Mouse (Mus musculus) midbrain, embryonic 13.5 days (tissue): ENCODE data around the gene Gm12695. TPM values are rescaled to one million over a fixed set of nuclear protein-coding genes. Genes with fewer than 3 reads are reported as not detected.

Experiments used
- ATAC-seq: fragments of 200-750 bp; cut with Nextera tagmentation; 2 replicates; pipeline ENCODE4 v1.8.0; 2017; ENCODE audit warnings: mild to moderate bottlenecking, moderate TSS enrichment, moderate library complexity
- H3K27ac ChIP-seq: fragments of 300-500 bp; sonication (generic); 2 replicates; pipeline ENCODE4 v1.5.1; 2015; ENCODE audit warnings: inconsistent platforms, mild to moderate bottlenecking, moderate library complexity
- H3K27me3 ChIP-seq: fragments of 300-500 bp; sonication (generic); 2 replicates; pipeline ENCODE4 v1.6.1; 2015; ENCODE audit warnings: mild to moderate bottlenecking, inconsistent platforms
- H3K36me3 ChIP-seq: fragments of 300-500 bp; sonication (generic); 2 replicates; pipeline ENCODE4 v1.6.1; 2015; ENCODE audit warnings: mild to moderate bottlenecking, inconsistent platforms
- H3K4me1 ChIP-seq: fragments of 300-500 bp; sonication (generic); replicated peaks from 2 replicates; pipeline ENCODE4 v1.6.1; 2015; ENCODE audit warnings: inconsistent platforms
- H3K4me2 ChIP-seq: fragments of 300-500 bp; sonication (generic); replicated peaks from 2 replicates; pipeline ENCODE4 v1.6.1; 2015; ENCODE audit warnings: moderate library complexity, mild to moderate bottlenecking, inconsistent platforms
- H3K4me3 ChIP-seq: fragments of 300-500 bp; sonication (generic); replicated peaks from 2 replicates; pipeline ENCODE4 v1.5.1; 2015; ENCODE audit warnings: mild to moderate bottlenecking, inconsistent platforms
- H3K9ac ChIP-seq: fragments of 300-500 bp; sonication (generic); replicated peaks from 2 replicates; pipeline ENCODE4 v1.6.1; 2015; ENCODE audit warnings: mild to moderate bottlenecking, inconsistent platforms
- H3K9me3 ChIP-seq: fragments of 300-500 bp; sonication (generic); 2 replicates; pipeline ENCODE4 v1.6.1; 2016; ENCODE audit warnings: mild to moderate bottlenecking, inconsistent platforms
- WGBS: fragments of 180-500 bp; shearing (Covaris S2); methylation state at CpG from one replicate; pipeline ENCODE4 v1.1.7; 2015; 5-methylcytosine and 5-hydroxymethylcytosine counted together
- polyA plus RNA-seq: library from polyadenylated mRNA; unstranded; fragments of >200 nt; fragmentation: Nextera tagmentation; extraction: Ambion mirVana; gene quantifications from 2 replicates; pipeline ENCODE4 v1.2.1, GENCODE M21; 2015

Gene Gm12695
- 0.08 TPM in 1 of 2 replicates, not detected in the other for polyA plus RNA-seq

GRCm38 (mm10) chr4:96785086-96785485 is at the start of gene Gm12695:
Gene Gm12695 (minus strand): TSS chr4:96785186.
- no peaks in the 10 kb centered on the region for H3K9me3 ChIP-seq
- H3K27ac ChIP-seq, result no peak within 1 kb of the TSS
- WGBS, result 96% methylated on average over 3 of the region's 3 CpGs

GRCm38 (mm10) chr4:96825540-96826045 is 40.6 kb upstream of the Gm12695 start:
- 85% methylated on average over 4 of the region's 4 CpGs for WGBS

More at GRCm38 (mm10) chr4:96785086-96785485, at the start of gene Gm12695:
- ATAC-seq, result no peak
- no peaks in the 10 kb centered on the region for H3K27me3 ChIP-seq
- no peak within 1 kb of the TSS for H3K4me3 ChIP-seq
- H3K4me2 ChIP-seq, result no peak within 1 kb of the TSS
- H3K9ac ChIP-seq, result no peak within 1 kb of the TSS
- H3K36me3 ChIP-seq, result no peaks in the 10 kb centered on the region
- H3K4me1 ChIP-seq, result no peaks in the 10 kb centered on the region

GRCm38 (mm10) chr4:96806824-96807808 is 22.1 kb upstream of the Gm12695 start:
- Histone ChIP-seq H3K27ac (no peak overlapping the region), H3K9ac (no peak overlapping the region), H3K4me3 (no peak overlapping the region), H3K9me3 (no peaks in the 10 kb centered on the region), H3K4me1 (no peaks in the 10 kb centered on the region), H3K27me3 (no peaks in the 10 kb centered on the region), H3K36me3 (no peaks in the 10 kb centered on the region), H3K4me2 (no peak overlapping the region)
- no peak for ATAC-seq
- WGBS, result 89% methylated on average over 6 of the region's 6 CpGs

More at GRCm38 (mm10) chr4:96825540-96826045, 40.6 kb upstream of the Gm12695 start:
- no peak for ATAC-seq
- Histone ChIP-seq H3K9ac (no peak overlapping the region), H3K27ac (no peak overlapping the region), H3K9me3 (no peaks in the 10 kb centered on the region), H3K36me3 (no peaks in the 10 kb centered on the region), H3K4me3 (no peak overlapping the region), H3K4me1 (no peaks in the 10 kb centered on the region), H3K27me3 (no peaks in the 10 kb centered on the region), H3K4me2 (no peak overlapping the region)

- Histone ChIP-seq H3K4me3 (no peak overlapping the region), H3K4me1 (0 out of 2 replicates have a peak, but pooled peaks cover 4% of the 10 kb centered on the region), H3K4me2 (no peak overlapping the region), H3K9ac (no peak overlapping the region), H3K27ac (no peak overlapping the region), H3K9me3 (no peaks in the 10 kb centered on the region), H3K27me3 (no peaks in the 10 kb centered on the region), H3K36me3 (no peaks in the 10 kb centered on the region)
- ATAC-seq, result peak; percentile 46; the same call in 1 of the 2 replicates
- 49% methylated on average over 7 of the region's 7 CpGs for WGBS
Measured at GRCm38 (mm10) chr4:96799380-96800157, 14.6 kb upstream of the Gm12695 start.

GRCm38 (mm10) chr4:96797583-96797982 is 12.6 kb upstream of the Gm12695 start:
- Histone ChIP-seq H3K9ac (no peak overlapping the region), H3K27ac (no peak overlapping the region), H3K4me2 (no peak overlapping the region), H3K36me3 (no peaks in the 10 kb centered on the region), H3K4me3 (no peak overlapping the region), H3K27me3 (no peaks in the 10 kb centered on the region), H3K4me1 (0 out of 2 replicates have a peak, but pooled peaks cover 4% of the 10 kb centered on the region), H3K9me3 (no peaks in the 10 kb centered on the region)
- WGBS, result 49% methylated on average over 1 of the region's 1 CpGs
- peak; percentile 87 for ATAC-seq

GRCm38 (mm10) chr4:96791301-96791700 is 6.3 kb upstream of the Gm12695 start:
- no peaks in the 10 kb centered on the region for H3K9me3 ChIP-seq
- no peaks in the 10 kb centered on the region for H3K36me3 ChIP-seq
- H3K4me2 ChIP-seq, result no peak overlapping the region
- no peak overlapping the region for H3K4me3 ChIP-seq
- H3K4me1 ChIP-seq, result no peaks in the 10 kb centered on the region
- no peak overlapping the region for H3K27ac ChIP-seq
- no peak overlapping the region for H3K9ac ChIP-seq
- H3K27me3 ChIP-seq, result no peaks in the 10 kb centered on the region
- ATAC-seq, result no peak

- WGBS, result 65% methylated on average over 3 of the region's 3 CpGs
- no peak overlapping the region for H3K4me2 ChIP-seq
- H3K4me1 ChIP-seq, result no peaks in the 10 kb centered on the region
- H3K27me3 ChIP-seq, result no peaks in the 10 kb centered on the region
- no peak overlapping the region for H3K4me3 ChIP-seq
- no peaks in the 10 kb centered on the region for H3K9me3 ChIP-seq
- no peak overlapping the region for H3K9ac ChIP-seq
- H3K36me3 ChIP-seq, result no peaks in the 10 kb centered on the region
- ATAC-seq, result no peak
- no peak overlapping the region for H3K27ac ChIP-seq
Measured at GRCm38 (mm10) chr4:96789905-96790304, 4.9 kb upstream of the Gm12695 start.

- Histone ChIP-seq H3K9me3 (no peaks in the 10 kb centered on the region), H3K27me3 (no peaks in the 10 kb centered on the region), H3K36me3 (no peaks in the 10 kb centered on the region), H3K9ac (no peak overlapping the region), H3K27ac (no peak overlapping the region), H3K4me2 (no peak overlapping the region), H3K4me3 (no peak overlapping the region), H3K4me1 (no peaks in the 10 kb centered on the region)
- 15% methylated on average over 7 of the region's 7 CpGs for WGBS
- ATAC-seq, result no peak
Measured at GRCm38 (mm10) chr4:96786610-96787009, 1.6 kb upstream of the Gm12695 start.

GRCm38 (mm10) chr4:96772966-96773566 is 11.9 kb downstream of the Gm12695 start:
- ATAC-seq, result no peak
- Histone ChIP-seq H3K9me3 (no peaks in the 10 kb centered on the region), H3K4me1 (no peaks in the 10 kb centered on the region), H3K4me2 (no peak overlapping the region), H3K27me3 (no peaks in the 10 kb centered on the region), H3K36me3 (no peaks in the 10 kb centered on the region), H3K4me3 (no peak overlapping the region), H3K9ac (no peak overlapping the region), H3K27ac (no peak overlapping the region)
- 76% methylated on average over 3 of the region's 3 CpGs for WGBS

GRCm38 (mm10) chr4:96766396-96766998 is 18.5 kb downstream of the Gm12695 start:
- WGBS, result 58% methylated on average over 2 of the region's 2 CpGs
- Histone ChIP-seq H3K27me3 (no peaks in the 10 kb centered on the region), H3K4me2 (no peak overlapping the region), H3K9me3 (no peaks in the 10 kb centered on the region), H3K4me3 (no peak overlapping the region), H3K36me3 (no peaks in the 10 kb centered on the region), H3K9ac (no peak overlapping the region), H3K27ac (no peak overlapping the region), H3K4me1 (no peaks in the 10 kb centered on the region)
- ATAC-seq, result peak; percentile 55; the same call in 1 of the 2 replicates

GRCm38 (mm10) chr4:96751953-96752352 is 33.0 kb downstream of the Gm12695 start:
- no peaks in the 10 kb centered on the region for H3K4me1 ChIP-seq
- H3K36me3 ChIP-seq, result no peaks in the 10 kb centered on the region
- no peak overlapping the region for H3K9ac ChIP-seq
- ATAC-seq, result no peak
- no peak overlapping the region for H3K4me2 ChIP-seq
- H3K9me3 ChIP-seq, result no peaks in the 10 kb centered on the region
- no peaks in the 10 kb centered on the region for H3K27me3 ChIP-seq
- H3K4me3 ChIP-seq, result no peak overlapping the region
- no peak overlapping the region for H3K27ac ChIP-seq
- WGBS, result 85% methylated on average over 1 of the region's 1 CpGs
